Mouse (Mus musculus) gastrocnemius, postnatal 14 days (tissue): ENCODE measurements at regions not wholly inside any gene's neighbourhood (a gene's known extent, or its start where the extent isn't known, plus 50 kb on each side); places are given as distances from the start of the nearest gene placed in this dataset.

Source experiments
- DNase-seq: peaks from one replicate; pipeline ENCODE4 v3.0.0; 2021; ENCODE audit warnings: mixed read lengths
- intact Hi-C: fragments of 180-260 bp; cut with DNase I; formaldehyde crosslinking; loops from one replicate; pipeline ENCODE4 v1.15.1; 2025; ENCODE audit warnings: low total_unique reads

- intact Hi-C loops, result no loop called here
- DNase-seq, result no peak
These were observed 178.8 kb upstream of the Tle1 start for GRCm38 (mm10) chr4:72379515-72379914.

GRCm38 (mm10) chr4:72379011-72379410 is 178.3 kb upstream of the Tle1 start:
- intact Hi-C loops, result no loop called here
- no peak for DNase-seq

GRCm38 (mm10) chr4:72377520-72377919 is 176.8 kb upstream of the Tle1 start:
- no peak for DNase-seq

GRCm38 (mm10) chr4:72351985-72352384 is 151.3 kb upstream of the Tle1 start:
- DNase-seq, result no peak
- intact Hi-C loops, result no loop called here

More at GRCm38 (mm10) chr4:72377520-72377919, 176.8 kb upstream of the Tle1 start:
- intact Hi-C loops, result no loop called here

GRCm38 (mm10) chr4:72331882-72332281 is 131.2 kb upstream of the Tle1 start:
- DNase-seq, result no peak

GRCm38 (mm10) chr4:72329026-72329390 is 128.3 kb upstream of the Tle1 start:
- intact Hi-C loops, result no loop called here
- no peak for DNase-seq

More at GRCm38 (mm10) chr4:72331882-72332281, 131.2 kb upstream of the Tle1 start:
- intact Hi-C loops, result no loop called here

- intact Hi-C loops, result no loop called here
These were observed 127.7 kb upstream of the Tle1 start for GRCm38 (mm10) chr4:72328282-72329025.

GRCm38 (mm10) chr4:72324913-72325312 is 124.2 kb upstream of the Tle1 start:
- DNase-seq, result no peak
- intact Hi-C loops, result no loop called here

More at GRCm38 (mm10) chr4:72328282-72329025, 127.7 kb upstream of the Tle1 start:
- DNase-seq, result no peak

GRCm38 (mm10) chr4:72285112-72285675 is 84.5 kb upstream of the Tle1 start:
- intact Hi-C loops, result no loop called here
- no peak for DNase-seq

- intact Hi-C loops, result no loop called here
- no peak for DNase-seq
These were observed 49.8 kb upstream of the Tle1 start for GRCm38 (mm10) chr4:72250531-72250930.
